ENCODE assay signal across 14 mouse cellular contexts in the genomic region with DNA sequence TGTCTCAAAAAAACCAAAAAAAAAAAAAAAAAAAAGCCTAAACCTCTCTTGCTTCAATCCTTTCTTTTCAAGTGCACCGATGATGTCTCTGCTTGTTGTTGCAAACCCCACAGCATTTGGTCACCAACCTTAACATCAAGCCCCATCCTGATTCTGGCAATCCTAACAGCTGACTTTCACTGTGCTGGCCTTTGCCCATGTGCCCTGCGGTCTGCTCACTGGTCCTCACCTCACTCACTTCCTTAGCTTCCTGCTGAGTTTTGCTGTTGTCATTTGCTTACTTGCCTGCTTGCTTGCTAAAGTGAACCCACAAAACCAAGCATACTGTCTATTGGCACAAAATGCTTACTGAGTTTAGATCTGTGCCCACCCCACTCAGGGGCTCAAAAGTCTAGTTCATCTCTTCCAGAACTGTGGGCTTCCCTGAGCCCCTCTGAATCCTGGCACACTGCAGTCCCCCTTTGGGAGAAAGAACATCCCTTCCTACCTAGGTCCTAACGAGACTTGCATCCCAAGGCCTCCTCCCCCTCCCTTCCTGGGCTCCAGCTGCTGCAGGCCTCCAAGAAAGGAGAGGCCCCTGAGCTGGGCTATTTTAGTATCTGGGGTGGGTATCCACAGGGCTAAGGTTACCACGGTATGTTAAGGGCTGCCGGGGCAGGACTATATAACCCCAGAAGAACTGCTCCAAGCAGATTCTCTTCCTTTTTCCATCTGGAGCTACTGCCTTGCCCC. TPM values are rescaled to one million over a fixed set of nuclear protein-coding genes. Genes with fewer than 3 reads are reported as not detected.
DNase-seq lines count a peak whose midpoint lies in the region; ATAC-seq and TF ChIP-seq lines count a peak whose summit lies in the region.
"Had no signal": no experiment of that assay in that cellular context is flagged by ENCODE, and none has a peak within 500 bp of the region (broad histone marks: within the 10 kb centered on the region; RNA-seq: fewer than 3 reads in every experiment).

No protein-coding gene starts in this region.

- H3K9me3 ChIP-seq in embryonic facial prominence, embryonic 15.5 days (replicated peaks) = no peaks in the 10 kb centered on the region
- H3K9me3 ChIP-seq in intestine, postnatal 0 days (ENCODE audit: control insufficient read depth) = no peaks in the 10 kb centered on the region
- H3K9me3 ChIP-seq: embryonic facial prominence, embryonic 12.5 days; kidney, embryonic 15.5 days; limb, embryonic 10.5 days had no signal

- H3K36me3 ChIP-seq in embryonic facial prominence, embryonic 15.5 days = no peaks in the 10 kb centered on the region
- H3K36me3 ChIP-seq in intestine, postnatal 0 days (ENCODE audit: control insufficient read depth, insufficient read depth) = no peaks in the 10 kb centered on the region
- H3K36me3 ChIP-seq: embryonic facial prominence, embryonic 12.5 days; kidney, embryonic 15.5 days had no signal

- 0 out of 2 replicates have a peak, but pooled peaks cover 4% of the 10 kb centered on the region for H3K4me1 ChIP-seq in cerebellum, adult 2 months (ENCODE audit: control insufficient read depth, insufficient read depth, low read length)
- H3K4me1 ChIP-seq in embryonic facial prominence, embryonic 15.5 days = peaks cover 35% of the 10 kb centered on the region
- 0 out of 2 replicates have a peak, but pooled peaks cover 3% of the 10 kb centered on the region for H3K4me1 ChIP-seq in intestine, postnatal 0 days (replicated peaks; ENCODE audit: control insufficient read depth, insufficient read depth, low read length)

- no peak overlapping the region for H3K4me3 ChIP-seq in cerebellum, adult 2 months (replicated peaks; ENCODE audit: insufficient read depth, low read depth, low read length)
- H3K4me3 ChIP-seq in embryonic facial prominence, embryonic 15.5 days (replicated peaks) = no peak overlapping the region
- H3K4me3 ChIP-seq in intestine, postnatal 0 days (ENCODE audit: low read depth, low read length) = no peak overlapping the region
- H3K4me3 ChIP-seq: embryonic facial prominence, embryonic 12.5 days; kidney, embryonic 15.5 days; limb, embryonic 10.5 days had no signal

- peak; percentile 53 for DNase-seq in cerebellum, adult 9-11 months
- no peak for DNase-seq in cerebellum, adult 2 months
- DNase-seq in kidney, adult 9 months = peak; percentile 46
- no peak for DNase-seq in kidney, adult 18-20 months
- DNase-seq in 416B (ENCODE audit: low read depth) = peak; percentile 85
- no peak for DNase-seq in right cerebral cortex, postnatal 4 days
- DNase-seq: cerebellum, postnatal 10 days; lung, embryonic 14.5 days had no signal

- no peak for TF ChIP-seq POLR2A in cerebellum, adult 2 months (IDR thresholded peaks at IDR 0.05; ENCODE audit: borderline replicate concordance, insufficient read depth, low read length)

- no peak overlapping the region for H3K27ac ChIP-seq in cerebellum, adult 2 months (ENCODE audit: insufficient read depth, low read length)
- H3K27ac ChIP-seq in embryonic facial prominence, embryonic 15.5 days (replicated peaks) = peak overlapping the region; percentile 58; the same call in 1 of the 2 replicates
- H3K27ac ChIP-seq in intestine, postnatal 0 days (ENCODE audit: low read depth, low read length) = no peak overlapping the region
- H3K27ac ChIP-seq: embryonic facial prominence, embryonic 12.5 days; kidney, embryonic 15.5 days; limb, embryonic 10.5 days had no signal

- H3K4me2 ChIP-seq in embryonic facial prominence, embryonic 15.5 days (replicated peaks) = no peak overlapping the region
- no peak overlapping the region for H3K4me2 ChIP-seq in intestine, postnatal 0 days (replicated peaks; ENCODE audit: low read depth)
- H3K4me2 ChIP-seq: embryonic facial prominence, embryonic 12.5 days; kidney, embryonic 15.5 days; lung, embryonic 14.5 days had no signal

- 70% methylated on average over 5 of the region's 5 CpGs for WGBS in cerebellum, adult 2 months
- WGBS in embryonic facial prominence, embryonic 15.5 days = 59% methylated on average over 5 of the region's 5 CpGs
- 63% methylated on average over 5 of the region's 5 CpGs for WGBS in intestine, postnatal 0 days

- H3K27me3 ChIP-seq in cerebellum, adult 2 months (ENCODE audit: control insufficient read depth, insufficient read depth, low read length) = no peaks in the 10 kb centered on the region
- H3K27me3 ChIP-seq in embryonic facial prominence, embryonic 15.5 days = no peaks in the 10 kb centered on the region
- H3K27me3 ChIP-seq in intestine, postnatal 0 days (replicated peaks; ENCODE audit: control insufficient read depth, insufficient read depth, low read length) = no peaks in the 10 kb centered on the region

- no peak for ATAC-seq in embryonic facial prominence, embryonic 15.5 days (ENCODE audit: insufficient number of reproducible peaks, low FRiP score, low TSS enrichment, low read depth)
- no peak for ATAC-seq in intestine, postnatal 0 days
- ATAC-seq: forebrain, embryonic 14.5 days had no signal

- TF ChIP-seq CTCF in cerebellum, adult 2 months (IDR thresholded peaks at IDR 0.05; ENCODE audit: borderline replicate concordance, insufficient read depth, low read depth, low read length) = no peak
- no peak for TF ChIP-seq CTCF in intestine, postnatal 0 days (IDR thresholded peaks at IDR 0.05; ENCODE audit: low read depth)

- no peak overlapping the region for H3K9ac ChIP-seq in embryonic facial prominence, embryonic 15.5 days
- no peak overlapping the region for H3K9ac ChIP-seq in intestine, postnatal 0 days (ENCODE audit: low read depth, low read length)
- H3K9ac ChIP-seq: embryonic facial prominence, embryonic 12.5 days; kidney, embryonic 15.5 days; lung, embryonic 14.5 days had no signal

RNA-seq across cellular contexts. Expression of gene Mylpf, which starts 2.5 kb away (rescaled TPM):
- 1.6 and 3.0 TPM in 2 replicates for polyA plus RNA-seq in cerebellum, adult 2 months (2012; rRNA removed)
- 585 and 767 TPM in 2 replicates for polyA plus RNA-seq in embryonic facial prominence, embryonic 15.5 days (2015; fragmentation: Nextera tagmentation; extraction: Ambion mirVana)
- polyA plus RNA-seq in intestine, postnatal 0 days (2015; fragmentation: Nextera tagmentation; extraction: Ambion mirVana) = 10.7 and 12.3 TPM in 2 replicates

RNA-seq across cellular contexts. Expression of gene Tbc1d10b, which starts 2.9 kb away (rescaled TPM):
- 72.4 and 83.9 TPM in 2 replicates for polyA plus RNA-seq in cerebellum, adult 2 months (2012; rRNA removed)
- polyA plus RNA-seq in embryonic facial prominence, embryonic 15.5 days (2015; fragmentation: Nextera tagmentation; extraction: Ambion mirVana) = 29.4 and 32.5 TPM in 2 replicates
- 15.0 and 17.1 TPM in 2 replicates for polyA plus RNA-seq in intestine, postnatal 0 days (2015; fragmentation: Nextera tagmentation; extraction: Ambion mirVana)

RNA-seq across cellular contexts. Expression of gene Cd2bp2, which starts 15.3 kb away (rescaled TPM):
- polyA plus RNA-seq in cerebellum, adult 2 months (2012; rRNA removed) = 101 and 103 TPM in 2 replicates
- polyA plus RNA-seq in embryonic facial prominence, embryonic 15.5 days (2015; fragmentation: Nextera tagmentation; extraction: Ambion mirVana) = 56.4 and 61.8 TPM in 2 replicates
- polyA plus RNA-seq in intestine, postnatal 0 days (2015; fragmentation: Nextera tagmentation; extraction: Ambion mirVana) = 29.2 and 30.2 TPM in 2 replicates

RNA-seq across cellular contexts. Expression of gene Zfp553, which starts 21.7 kb away (rescaled TPM):
- 16.6 and 17.6 TPM in 2 replicates for polyA plus RNA-seq in cerebellum, adult 2 months (2012; rRNA removed)
- polyA plus RNA-seq in embryonic facial prominence, embryonic 15.5 days (2015; fragmentation: Nextera tagmentation; extraction: Ambion mirVana) = 41.3 and 42.5 TPM in 2 replicates
- 7.4 and 7.6 TPM in 2 replicates for polyA plus RNA-seq in intestine, postnatal 0 days (2015; fragmentation: Nextera tagmentation; extraction: Ambion mirVana)

RNA-seq across cellular contexts. Expression of gene Sept1, which starts 21.8 kb away (rescaled TPM):
- 11.3 and 12.5 TPM in 2 replicates for polyA plus RNA-seq in cerebellum, adult 2 months (2012; rRNA removed)
- 22.4 and 23.9 TPM in 2 replicates for polyA plus RNA-seq in embryonic facial prominence, embryonic 15.5 days (2015; fragmentation: Nextera tagmentation; extraction: Ambion mirVana)
- polyA plus RNA-seq in intestine, postnatal 0 days (2015; fragmentation: Nextera tagmentation; extraction: Ambion mirVana) = 6.3 and 6.6 TPM in 2 replicates

Comparison
In these comparisons a context has a peak if more than half of its experiments do, and no peak if none do; other contexts are left out.
1. DNase-seq: peak in cerebellum, adult 9-11 months (single experiment), kidney, adult 9 months (single experiment) and 416B (single experiment); none in cerebellum, adult 2 months (0 of 2), kidney, adult 18-20 months (single experiment) and right cerebral cortex, postnatal 4 days (single experiment).
2. RNA of gene Mylpf, which starts 2.5 kb away (polyA plus RNA-seq): 585 to 767 TPM in embryonic facial prominence, embryonic 15.5 days; 10.7 to 12.3 TPM in intestine, postnatal 0 days and 1.6 to 3.0 TPM in cerebellum, adult 2 months; every median in the first group is over 10 times any median in the second.